Mouse (Mus musculus) MEL (cell line): ENCODE measurements around the gene Med15. TPM values are rescaled to one million over a fixed set of nuclear protein-coding genes. Genes with fewer than 3 reads are reported as not detected.

Source experiments
- DNase-seq: peaks from one replicate; pipeline ENCODE4 v3.0.0; 2011; ENCODE audit warnings: low read depth, low spot score
- H3K27ac ChIP-seq: 2 replicates; pipeline ENCODE4 v1.5.1; 2012; ENCODE audit warnings: low read depth, mild to moderate bottlenecking, control low read depth, low read length, moderate library complexity; ENCODE audit not compliant: control insufficient read depth
- H3K27me3 ChIP-seq, 2 experiments: fragments of 150-350 bp in 1 of 2; sonication (generic) in 1 of 2; 2 replicates each; pipeline ENCODE4 v1.6.1; 2012; ENCODE audit warnings: low read length in 2 of 2, mild to moderate bottlenecking in 2 of 2, improper control_type of control experiment in 1 of 2, moderate library complexity in 1 of 2; ENCODE audit not compliant: insufficient read depth in 2 of 2, control insufficient read depth in 1 of 2
- H3K36me3 ChIP-seq, 2 experiments: 2 replicates each; pipeline ENCODE4 v1.6.1; 2012 to 2014; ENCODE audit warnings: low read length in 2 of 2, improper control_type of control experiment in 1 of 2, inconsistent platforms in 1 of 2, mild to moderate bottlenecking in 1 of 2; ENCODE audit not compliant: insufficient read depth in 2 of 2, control insufficient read depth in 1 of 2
- H3K4me1 ChIP-seq, 2 experiments: fragments of 150-350 bp in 1 of 2; sonication (generic) in 1 of 2; 2 replicates each; pipeline ENCODE4 v1.6.1; 2012; ENCODE audit warnings: low read length in 2 of 2, improper control_type of control experiment in 1 of 2, mild to moderate bottlenecking in 1 of 2; ENCODE audit not compliant: insufficient read depth in 2 of 2, control insufficient read depth in 1 of 2
- H3K4me3 ChIP-seq, 2 experiments: fragments of 150-350 bp in 1 of 2; sonication (generic) in 1 of 2; 2 replicates each; pipeline ENCODE4 v1.5.1; 2012; ENCODE audit warnings: low read depth in 2 of 2, low read length in 2 of 2, mild to moderate bottlenecking in 2 of 2, moderate library complexity in 2 of 2, control low read depth in 1 of 2, improper control_type of control experiment in 1 of 2; ENCODE audit not compliant: control insufficient read depth in 1 of 2, insufficient read depth in 1 of 2
- H3K79me2 ChIP-seq: 2 replicates; pipeline ENCODE4 v1.6.1; 2012; ENCODE audit warnings: mild to moderate bottlenecking, low read length, moderate library complexity; ENCODE audit not compliant: control insufficient read depth, poor library complexity, insufficient read depth
- H3K9ac ChIP-seq: 2 replicates; pipeline ENCODE4 v1.6.1; 2012; ENCODE audit warnings: low read depth, mild to moderate bottlenecking, control low read depth, low read length, moderate library complexity; ENCODE audit not compliant: control insufficient read depth, poor library complexity, severe bottlenecking
- H3K9me3 ChIP-seq: fragments of 150-350 bp; sonication (generic); replicated peaks from 2 replicates; pipeline ENCODE4 v1.6.1; 2012; ENCODE audit warnings: mild to moderate bottlenecking, low read length, improper control_type of control experiment, moderate library complexity; ENCODE audit not compliant: insufficient read depth
- BHLHE40 ChIP-seq: IDR thresholded peaks from 2 replicates; pipeline ENCODE4 v1.6.1; 2012; ENCODE audit warnings: low read depth, mild to moderate bottlenecking, inconsistent platforms, low read length, improper control_type of control experiment, borderline replicate concordance
- CHD1 ChIP-seq: IDR thresholded peaks from 2 replicates; pipeline ENCODE4 v1.6.1; 2012; ENCODE audit warnings: low read depth, mild to moderate bottlenecking, inconsistent platforms, low read length, improper control_type of control experiment
- CTCF ChIP-seq, 3 experiments: IDR thresholded peaks in 2 of 3; conservative IDR thresholded peaks in 1 of 3; 2 replicates each; pipeline ENCODE4 v1.5.1; 2011 to 2012; ENCODE audit warnings: low read length in 3 of 3, low read depth in 2 of 3, mild to moderate bottlenecking in 2 of 3, improper control_type of control experiment in 1 of 3, inconsistent platforms in 1 of 3, mixed read lengths in 1 of 3, moderate library complexity in 1 of 3; ENCODE audit not compliant: control insufficient read depth in 1 of 3, insufficient read depth in 1 of 3, poor library complexity in 1 of 3, severe bottlenecking in 1 of 3
- E2F4 ChIP-seq: IDR thresholded peaks from 2 replicates; pipeline ENCODE4 v1.6.1; 2011; ENCODE audit warnings: low read depth, low read length, improper control_type of control experiment, borderline replicate concordance
- ELF1 ChIP-seq: IDR thresholded peaks from 2 replicates; pipeline ENCODE4 v1.6.1; 2014; ENCODE audit warnings: low read depth, mild to moderate bottlenecking, inconsistent platforms, low read length, improper control_type of control experiment, moderate library complexity
- EP300 ChIP-seq, 2 experiments: IDR thresholded peaks; 2 replicates each; pipeline ENCODE4 v1.6.1; 2011; ENCODE audit warnings: improper control_type of control experiment in 2 of 2, low read length in 2 of 2, low read depth in 1 of 2, mild to moderate bottlenecking in 1 of 2
- ETS1 ChIP-seq: IDR thresholded peaks from 2 replicates; pipeline ENCODE4 v1.6.1; 2012; ENCODE audit warnings: low read depth, mild to moderate bottlenecking, inconsistent platforms, low read length, improper control_type of control experiment, moderate library complexity
- GABPA ChIP-seq: IDR thresholded peaks from 2 replicates; pipeline ENCODE4 v1.6.1; 2012; ENCODE audit warnings: low read depth, mild to moderate bottlenecking, inconsistent platforms, low read length, improper control_type of control experiment, moderate library complexity
- GATA1 ChIP-seq: IDR thresholded peaks from 2 replicates; pipeline ENCODE4 v1.6.1; 2011; ENCODE audit warnings: low read depth, low read length, improper control_type of control experiment
- HCFC1 ChIP-seq: IDR thresholded peaks from 2 replicates; pipeline ENCODE4 v1.6.1; 2012; ENCODE audit warnings: low read depth, mild to moderate bottlenecking, inconsistent platforms, low read length, improper control_type of control experiment, moderate library complexity
- JUND ChIP-seq: IDR thresholded peaks from 2 replicates; pipeline ENCODE4 v1.6.1; 2011; ENCODE audit warnings: low read depth, mild to moderate bottlenecking, improper control_type of control experiment, low read length
- KAT2A ChIP-seq: conservative IDR thresholded peaks from 2 replicates; pipeline ENCODE4 v1.6.1; 2012; ENCODE audit warnings: low read depth, low read length, improper control_type of control experiment, inconsistent platforms
- MAFK ChIP-seq: IDR thresholded peaks from 2 replicates; pipeline ENCODE4 v1.6.1; 2011; ENCODE audit warnings: low read depth, mild to moderate bottlenecking, low read length, improper control_type of control experiment, borderline replicate concordance
- MAX ChIP-seq: IDR thresholded peaks from 2 replicates; pipeline ENCODE4 v1.6.1; 2011; ENCODE audit warnings: low read length, improper control_type of control experiment
- MAZ ChIP-seq: IDR thresholded peaks from 2 replicates; pipeline ENCODE4 v1.6.1; 2012; ENCODE audit warnings: low read depth, mild to moderate bottlenecking, inconsistent platforms, low read length, improper control_type of control experiment
- MEF2A ChIP-seq: IDR thresholded peaks from 2 replicates; pipeline ENCODE4 v1.6.1; 2014; ENCODE audit warnings: low read depth, mild to moderate bottlenecking, inconsistent platforms, low read length, improper control_type of control experiment; ENCODE audit not compliant: poor library complexity, insufficient replicate concordance, severe bottlenecking; ENCODE audit errors: extremely low read depth
- MXI1 ChIP-seq: IDR thresholded peaks from 2 replicates; pipeline ENCODE4 v1.6.1; 2011; ENCODE audit warnings: mild to moderate bottlenecking, low read depth, low read length, improper control_type of control experiment
- MYB ChIP-seq: IDR thresholded peaks from 2 replicates; pipeline ENCODE4 v1.6.1; 2011; ENCODE audit warnings: mild to moderate bottlenecking, low read depth, low read length, improper control_type of control experiment
- MYC ChIP-seq: IDR thresholded peaks from 2 replicates; pipeline ENCODE4 v1.6.1; 2011; ENCODE audit warnings: low read depth, mild to moderate bottlenecking, low read length, improper control_type of control experiment, moderate library complexity
- NELFE ChIP-seq: IDR thresholded peaks from 2 replicates; pipeline ENCODE4 v1.6.1; 2011; ENCODE audit warnings: low read depth, low read length, improper control_type of control experiment
- NRF1 ChIP-seq: IDR thresholded peaks from 2 replicates; pipeline ENCODE4 v1.6.1; 2014; ENCODE audit warnings: low read depth, mild to moderate bottlenecking, inconsistent platforms, low read length, improper control_type of control experiment, moderate library complexity; ENCODE audit not compliant: poor library complexity, insufficient read depth, severe bottlenecking
- POLR2A ChIP-seq, 2 experiments: IDR thresholded peaks; 2 replicates each; pipeline ENCODE4 v1.6.1; 2011 to 2012; ENCODE audit warnings: low read length in 2 of 2, mild to moderate bottlenecking in 2 of 2, control low read depth in 1 of 2, improper control_type of control experiment in 1 of 2, low read depth in 1 of 2, moderate library complexity in 1 of 2; ENCODE audit not compliant: control insufficient read depth in 1 of 2, insufficient read depth in 1 of 2, poor library complexity in 1 of 2
- POLR2AphosphoS2 ChIP-seq: IDR thresholded peaks from 2 replicates; pipeline ENCODE4 v1.6.1; 2011; ENCODE audit warnings: low read length, improper control_type of control experiment
- POLR2AphosphoS5 ChIP-seq: IDR thresholded peaks from 2 replicates; pipeline ENCODE4 v1.6.1; 2012; ENCODE audit warnings: low read depth, borderline replicate concordance, mild to moderate bottlenecking, inconsistent platforms, low read length, moderate library complexity, mixed read lengths
- RAD21 ChIP-seq: IDR thresholded peaks from 2 replicates; pipeline ENCODE4 v1.6.1; 2011; ENCODE audit warnings: mild to moderate bottlenecking, low read depth, low read length, improper control_type of control experiment
- RCOR1 ChIP-seq: IDR thresholded peaks from 2 replicates; pipeline ENCODE4 v1.6.1; 2012; ENCODE audit warnings: low read depth, mild to moderate bottlenecking, inconsistent platforms, low read length, improper control_type of control experiment
- SIN3A ChIP-seq: IDR thresholded peaks from 2 replicates; pipeline ENCODE4 v1.6.1; 2012; ENCODE audit warnings: low read length, improper control_type of control experiment, inconsistent platforms
- SMC3 ChIP-seq: IDR thresholded peaks from 2 replicates; pipeline ENCODE4 v1.6.1; 2011; ENCODE audit warnings: low read depth, low read length, improper control_type of control experiment
- TAL1 ChIP-seq: IDR thresholded peaks from 2 replicates; pipeline ENCODE4 v1.6.1; 2012; ENCODE audit warnings: mild to moderate bottlenecking, inconsistent platforms, low read length, moderate library complexity, mixed read lengths
- TBP ChIP-seq: IDR thresholded peaks from 2 replicates; pipeline ENCODE4 v1.8.0; 2011; ENCODE audit warnings: low read depth, low read length, improper control_type of control experiment
- TCF12 ChIP-seq: IDR thresholded peaks from 2 replicates; pipeline ENCODE4 v1.6.1; 2014; ENCODE audit warnings: low read depth, mild to moderate bottlenecking, inconsistent platforms, low read length, improper control_type of control experiment, moderate library complexity
- UBTF ChIP-seq: IDR thresholded peaks from 2 replicates; pipeline ENCODE4 v1.6.1; 2012; ENCODE audit warnings: low read depth, mild to moderate bottlenecking, inconsistent platforms, low read length, improper control_type of control experiment, moderate library complexity, borderline replicate concordance; ENCODE audit not compliant: insufficient read depth
- USF1 ChIP-seq: IDR thresholded peaks from 2 replicates; pipeline ENCODE4 v1.6.1; 2014; ENCODE audit warnings: low read depth, mild to moderate bottlenecking, inconsistent platforms, low read length, improper control_type of control experiment, moderate library complexity
- ZC3H11A ChIP-seq: IDR thresholded peaks from 2 replicates; pipeline ENCODE4 v1.6.1; 2012; ENCODE audit warnings: low read depth, mild to moderate bottlenecking, inconsistent platforms, low read length, improper control_type of control experiment
- ZKSCAN1 ChIP-seq: IDR thresholded peaks from 2 replicates; pipeline ENCODE4 v1.6.1; 2012; ENCODE audit warnings: low read depth, mild to moderate bottlenecking, inconsistent platforms, low read length, improper control_type of control experiment, moderate library complexity
- ZMIZ1 ChIP-seq: IDR thresholded peaks from 2 replicates; pipeline ENCODE4 v1.6.1; 2012; ENCODE audit warnings: low read depth, mild to moderate bottlenecking, inconsistent platforms, low read length, improper control_type of control experiment, moderate library complexity
- ZNF384 ChIP-seq: IDR thresholded peaks from 2 replicates; pipeline ENCODE4 v1.6.1; 2012; ENCODE audit warnings: low read depth, mild to moderate bottlenecking, inconsistent platforms, low read length, improper control_type of control experiment
- polyA plus RNA-seq, 2 experiments: library from polyadenylated mRNA; stranded (reverse) in 1 of 2; unstranded in 1 of 2; fragments of >175 nt in 1 of 2; fragments of >200 nt in 1 of 2; gene quantifications; 2 replicates each; pipeline versions ENCODE4 v1.2.1 to v1.2.4; 2012; ENCODE audit warnings: low replicate concordance in 2 of 2, low read depth in 1 of 2; ENCODE audit not compliant: insufficient read length in 2 of 2, insufficient read depth in 1 of 2, missing spikeins in 1 of 2
- total RNA-seq: library from RNA; depleted of rRNA; stranded (reverse); fragments of 300-350 nt; gene quantifications from 2 replicates; pipeline ENCODE4 v1.2.3, GENCODE M21; 2012

Med15 gene
- total and polyA plus RNA-seq, 3 experiments: 25.9 to 62.0 TPM; not detected in 1

GRCm38 (mm10) chr16:17761074-17761473 is 28.4 kb upstream of the Med15 start:
- Histone ChIP-seq H3K9ac (peak overlapping the region; percentile 28), H3K4me3 (peak overlapping the region; percentile 31 to 58), H3K4me1 (peaks cover 19 to 33% of the 10 kb centered on the region in 2 experiments), H3K9me3 (no peaks in the 10 kb centered on the region), H3K27me3 (no peaks in the 10 kb centered on the region), H3K36me3 (peaks cover 17 to 44% of the 10 kb centered on the region in 2 experiments), H3K27ac (peak overlapping the region; percentile 93), H3K79me2 (peaks cover 34% of the 10 kb centered on the region)
- peak; percentile 93 for DNase-seq
- TF ChIP-seq SMC3 (no peak), MAX (peak; percentile 69), MYB (peak; percentile 93), HCFC1 (no peak; the same call in none of the 2 replicates), ZC3H11A (no peak; the same call in 1 of the 2 replicates), TAL1 (peak; percentile 91), MYC (peak; percentile 90), ZNF384 (peak; percentile 47), CTCF (IDR thresholded peaks at IDR 0.05 in 2 of 3, conservative IDR thresholded peaks at IDR 0.05 in 1 of 3; ENCODE audit: control insufficient read depth in 1 of 3, insufficient read depth in 1 of 3, low read depth in 2 of 3, low read length in 3 of 3, poor library complexity in 1 of 3, severe bottlenecking in 1 of 3) (no peak; a peak in 1 of 6 replicates), RAD21 (no peak), TBP (no peak; the same call in 1 of the 2 replicates), UBTF (no peak), MEF2A (peak; percentile 58; the same call in 1 of the 2 replicates), E2F4 (no peak), RCOR1 (peak; percentile 92), POLR2A (IDR thresholded peaks at IDR 0.05; ENCODE audit: control insufficient read depth in 1 of 2, insufficient read depth in 1 of 2, low read depth in 1 of 2, low read length in 2 of 2, poor library complexity in 1 of 2) (peak in 1 of 2 experiments; percentile 47; a peak in 1 of 4 replicates), CHD1 (peak; percentile 94; the same call in 1 of the 2 replicates), JUND (0 out of 2 replicates have a peak, but pooled peaks have one; percentile 37), GATA1 (peak; percentile 88), BHLHE40 (peak; percentile 84), TCF12 (peak; percentile 92), POLR2AphosphoS2 (0 out of 2 replicates have a peak, but pooled peaks have one; percentile 63), EP300 (IDR thresholded peaks at IDR 0.05; ENCODE audit: low read depth in 1 of 2, low read length in 2 of 2) (peak; percentile 94 to 95), ETS1 (peak; percentile 96), GABPA (no peak), MAFK (peak; percentile 74), SIN3A (peak; percentile 97), NRF1 (no peak), ZKSCAN1 (no peak), KAT2A (peak; percentile 36; the same call in 1 of the 2 replicates), NELFE (peak; percentile 15; the same call in 1 of the 2 replicates), ZMIZ1 (no peak; the same call in 1 of the 2 replicates), MXI1 (peak; percentile 94), USF1 (peak; percentile 58), ELF1 (no peak), POLR2AphosphoS5 (no peak), MAZ (peak; percentile 63)
